Mouse (Mus musculus) forebrain, embryonic 12.5 days (tissue): ENCODE results near the gene Plod2. TPM values are rescaled to one million over a fixed set of nuclear protein-coding genes. Genes with fewer than 3 reads are reported as not detected.

ENCODE experiments used
- ATAC-seq: fragments of 200-750 bp; cut with Nextera tagmentation; 2 replicates; pipeline ENCODE4 v1.8.0; 2017; ENCODE audit warnings: moderate TSS enrichment; ENCODE audit not compliant: low FRiP score
- H3K27ac ChIP-seq: fragments of 300-500 bp; sonication (generic); 2 replicates; pipeline ENCODE4 v1.5.1; 2016; ENCODE audit warnings: mild to moderate bottlenecking
- H3K27me3 ChIP-seq: fragments of 300-500 bp; sonication (generic); 2 replicates; pipeline ENCODE4 v1.6.1; 2016; ENCODE audit warnings: mild to moderate bottlenecking
- H3K36me3 ChIP-seq: fragments of 300-500 bp; sonication (generic); replicated peaks from 2 replicates; pipeline ENCODE4 v1.6.1; 2016; ENCODE audit warnings: mild to moderate bottlenecking
- H3K4me1 ChIP-seq: fragments of 300-500 bp; sonication (generic); 2 replicates; pipeline ENCODE4 v1.6.1; 2016
- H3K4me2 ChIP-seq: fragments of 300-500 bp; sonication (generic); 2 replicates; pipeline ENCODE4 v1.6.1; 2016; ENCODE audit warnings: mild to moderate bottlenecking, moderate library complexity
- H3K4me3 ChIP-seq: fragments of 300-500 bp; sonication (generic); replicated peaks from 2 replicates; pipeline ENCODE4 v1.5.1; 2016; ENCODE audit warnings: mild to moderate bottlenecking
- H3K9ac ChIP-seq: fragments of 300-500 bp; sonication (generic); 2 replicates; pipeline ENCODE4 v1.6.1; 2016; ENCODE audit warnings: mild to moderate bottlenecking
- H3K9me3 ChIP-seq: fragments of 300-500 bp; sonication (generic); 2 replicates; pipeline ENCODE4 v1.6.1; 2016
- whole genome bisulfite sequencing: fragments of 180-500 bp; shearing (Covaris S2); methylation state at CpG from one replicate; pipeline ENCODE4 v1.1.7; 2016; 5-methylcytosine and 5-hydroxymethylcytosine counted together
- polyA plus RNA-seq: library from polyadenylated mRNA; unstranded; fragments of >200 nt; fragmentation: Nextera tagmentation; extraction: Ambion mirVana; gene quantifications from 2 replicates; pipeline ENCODE4 v1.2.1, GENCODE M21; 2016

Gene Plod2
- polyA plus RNA-seq, 1 experiment from 2014 or later, result 23.6 TPM

GRCm38 (mm10) chr9:92616418-92616817 lies 74.4 kb downstream of the Plod2 start:
- Histone ChIP-seq H3K4me1 (no peaks in the 10 kb centered on the region), H3K4me2 (no peak overlapping the region), H3K9ac (no peak overlapping the region), H3K36me3 (no peaks in the 10 kb centered on the region), H3K27me3 (no peaks in the 10 kb centered on the region), H3K27ac (no peak overlapping the region), H3K9me3 (no peaks in the 10 kb centered on the region), H3K4me3 (no peak overlapping the region)
- no peak for ATAC-seq
- 97% methylated on average over 2 of the region's 2 CpGs for WGBS

- Histone ChIP-seq H3K27me3 (no peaks in the 10 kb centered on the region), H3K4me1 (no peaks in the 10 kb centered on the region), H3K4me2 (no peak overlapping the region), H3K9ac (no peak overlapping the region), H3K4me3 (no peak overlapping the region), H3K27ac (no peak overlapping the region), H3K9me3 (no peaks in the 10 kb centered on the region), H3K36me3 (no peaks in the 10 kb centered on the region)
- 90% methylated on average over 2 of the region's 2 CpGs for WGBS
- ATAC-seq, result no peak
Measured at GRCm38 (mm10) chr9:92617376-92617775, 75.4 kb downstream of the Plod2 start.

- H3K36me3 ChIP-seq, result no peaks in the 10 kb centered on the region
- H3K4me2 ChIP-seq, result no peak overlapping the region
- no peak overlapping the region for H3K4me3 ChIP-seq
- H3K27ac ChIP-seq, result no peak overlapping the region
- no peak overlapping the region for H3K9ac ChIP-seq
- no peaks in the 10 kb centered on the region for H3K9me3 ChIP-seq
- 73% methylated on average over 1 of the region's 1 CpGs for WGBS
- no peaks in the 10 kb centered on the region for H3K4me1 ChIP-seq
- no peaks in the 10 kb centered on the region for H3K27me3 ChIP-seq
- ATAC-seq, result no peak
Measured at GRCm38 (mm10) chr9:92620088-92620487, 78.1 kb downstream of the Plod2 start.

- Histone ChIP-seq H3K27me3 (no peaks in the 10 kb centered on the region), H3K9me3 (no peaks in the 10 kb centered on the region), H3K4me3 (no peak overlapping the region), H3K36me3 (no peaks in the 10 kb centered on the region), H3K4me1 (no peaks in the 10 kb centered on the region), H3K4me2 (no peak overlapping the region), H3K9ac (no peak overlapping the region), H3K27ac (no peak overlapping the region)
- ATAC-seq, result no peak
- 74% methylated on average over 3 of the region's 3 CpGs for WGBS
Measured at GRCm38 (mm10) chr9:92621246-92621645, 79.2 kb downstream of the Plod2 start.

GRCm38 (mm10) chr9:92621878-92622282 lies 79.9 kb downstream of the Plod2 start:
- Histone ChIP-seq H3K4me3 (no peak overlapping the region), H3K36me3 (no peaks in the 10 kb centered on the region), H3K27me3 (no peaks in the 10 kb centered on the region), H3K27ac (no peak overlapping the region), H3K4me1 (no peaks in the 10 kb centered on the region), H3K4me2 (no peak overlapping the region), H3K9ac (no peak overlapping the region), H3K9me3 (no peaks in the 10 kb centered on the region)
- no peak for ATAC-seq
- 78% methylated on average over 2 of the region's 2 CpGs for WGBS

GRCm38 (mm10) chr9:92634792-92635191 lies 92.8 kb downstream of the Plod2 start:
- H3K27me3 ChIP-seq, result no peaks in the 10 kb centered on the region
- no peak overlapping the region for H3K9ac ChIP-seq
- H3K36me3 ChIP-seq, result no peaks in the 10 kb centered on the region
- ATAC-seq, result no peak
- no peaks in the 10 kb centered on the region for H3K4me1 ChIP-seq
- H3K9me3 ChIP-seq, result no peaks in the 10 kb centered on the region
- H3K4me3 ChIP-seq, result no peak overlapping the region
- 92% methylated on average over 3 of the region's 3 CpGs for WGBS
- H3K4me2 ChIP-seq, result no peak overlapping the region
- H3K27ac ChIP-seq, result no peak overlapping the region

- ATAC-seq, result no peak
- H3K27ac ChIP-seq, result no peak overlapping the region
- H3K36me3 ChIP-seq, result no peaks in the 10 kb centered on the region
- H3K4me3 ChIP-seq, result no peak overlapping the region
- no peaks in the 10 kb centered on the region for H3K27me3 ChIP-seq
- no peaks in the 10 kb centered on the region for H3K9me3 ChIP-seq
- WGBS, result 92% methylated on average over 6 of the region's 6 CpGs
- no peaks in the 10 kb centered on the region for H3K4me1 ChIP-seq
- no peak overlapping the region for H3K4me2 ChIP-seq
- H3K9ac ChIP-seq, result no peak overlapping the region
Measured at GRCm38 (mm10) chr9:92639200-92639897, 97.3 kb downstream of the Plod2 start.

GRCm38 (mm10) chr9:92641717-92642116 lies 99.7 kb downstream of the Plod2 start:
- Histone ChIP-seq H3K9ac (no peak overlapping the region), H3K4me2 (no peak overlapping the region), H3K27me3 (no peaks in the 10 kb centered on the region), H3K27ac (no peak overlapping the region), H3K4me3 (no peak overlapping the region), H3K36me3 (no peaks in the 10 kb centered on the region), H3K9me3 (no peaks in the 10 kb centered on the region), H3K4me1 (no peaks in the 10 kb centered on the region)
- WGBS, result 89% methylated on average over 1 of the region's 1 CpGs
- no peak for ATAC-seq

Other genes starting within 250 kb of the Plod2 start
- not detected in 2 replicates for gene 1700057G04Rik, start 232.8 kb upstream of the Plod2 start, polyA plus RNA-seq
- 1.3 and 2.0 TPM in 2 replicates for gene Plscr4, start 84.8 kb upstream of the Plod2 start, polyA plus RNA-seq